Mouse (Mus musculus): ENCODE results near the gene Lrrc1. TPM values are rescaled to one million over a fixed set of nuclear protein-coding genes. Genes with fewer than 3 reads are reported as not detected.

Lrrc1 gene
- polyA plus RNA-seq, 1 experiment from 2014 or later, result 22.3 TPM

GRCm38 (mm10) chr9:77513892-77514291 is 30.8 kb downstream of the Lrrc1 start:
- no peak for TF ChIP-seq CTCF (IDR thresholded peaks at IDR 0.05; ENCODE audit: low read depth)
- H3K4me1 ChIP-seq (replicated peaks; ENCODE audit: control insufficient read depth, insufficient read depth, low read length), result peaks cover 9% of the 10 kb centered on the region; the same call in 1 of the 2 replicates
- 32% methylated on average over 3 of the region's 3 CpGs for WGBS
- no peaks in the 10 kb centered on the region for H3K9me3 ChIP-seq (ENCODE audit: control insufficient read depth)
- ATAC-seq, result no peak
- no peaks in the 10 kb centered on the region for H3K36me3 ChIP-seq (ENCODE audit: control insufficient read depth, insufficient read depth)
- H3K4me3 ChIP-seq (ENCODE audit: low read depth, low read length), result no peak overlapping the region
- H3K27ac ChIP-seq (ENCODE audit: low read depth, low read length), result no peak overlapping the region
- no peak overlapping the region for H3K9ac ChIP-seq (ENCODE audit: low read depth, low read length)
- H3K4me2 ChIP-seq (replicated peaks; ENCODE audit: low read depth), result no peak overlapping the region
- H3K27me3 ChIP-seq (replicated peaks; ENCODE audit: control insufficient read depth, insufficient read depth, low read length), result no peaks in the 10 kb centered on the region

DNA sequence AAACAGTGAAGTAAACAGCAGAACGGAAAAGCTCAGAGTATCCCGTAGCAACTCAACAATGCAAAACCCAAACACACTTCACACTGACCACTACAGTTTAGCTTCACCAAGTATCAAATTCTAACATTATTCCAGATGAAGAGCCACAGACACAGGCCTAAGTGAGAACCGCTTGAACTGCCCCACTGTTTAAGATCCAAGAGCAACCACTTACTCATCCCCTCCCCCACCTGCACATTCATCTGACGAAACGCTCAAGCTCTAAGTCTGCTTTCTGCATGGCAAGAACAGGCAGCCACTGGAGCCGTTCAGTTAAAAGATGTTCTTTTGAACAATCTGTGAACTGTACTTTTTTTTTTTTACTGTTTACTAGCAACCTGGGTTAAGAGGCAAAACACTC is 32.5 kb downstream of the Lrrc1 start:
- H3K27me3 ChIP-seq (replicated peaks; ENCODE audit: control insufficient read depth, insufficient read depth, low read length), result no peaks in the 10 kb centered on the region
- 0 out of 2 replicates have a peak, but pooled peaks cover 3% of the 10 kb centered on the region for H3K4me1 ChIP-seq (replicated peaks; ENCODE audit: control insufficient read depth, insufficient read depth, low read length)
- no peak overlapping the region for H3K4me2 ChIP-seq (replicated peaks; ENCODE audit: low read depth)
- H3K27ac ChIP-seq (ENCODE audit: low read depth, low read length), result no peak overlapping the region
- no peak for TF ChIP-seq CTCF (IDR thresholded peaks at IDR 0.05; ENCODE audit: low read depth)
- H3K9ac ChIP-seq (ENCODE audit: low read depth, low read length), result no peak overlapping the region
- ATAC-seq, result no peak
- H3K36me3 ChIP-seq (ENCODE audit: control insufficient read depth, insufficient read depth), result no peaks in the 10 kb centered on the region
- no peak overlapping the region for H3K4me3 ChIP-seq (ENCODE audit: low read depth, low read length)
- 52% methylated on average over 6 of the region's 6 CpGs for WGBS
- no peaks in the 10 kb centered on the region for H3K9me3 ChIP-seq (ENCODE audit: control insufficient read depth)

GRCm38 (mm10) chr9:77510574-77510973 is 34.1 kb downstream of the Lrrc1 start:
- no peaks in the 10 kb centered on the region for H3K36me3 ChIP-seq (ENCODE audit: control insufficient read depth, insufficient read depth)
- no peak for TF ChIP-seq CTCF (IDR thresholded peaks at IDR 0.05; ENCODE audit: low read depth)

DNA sequence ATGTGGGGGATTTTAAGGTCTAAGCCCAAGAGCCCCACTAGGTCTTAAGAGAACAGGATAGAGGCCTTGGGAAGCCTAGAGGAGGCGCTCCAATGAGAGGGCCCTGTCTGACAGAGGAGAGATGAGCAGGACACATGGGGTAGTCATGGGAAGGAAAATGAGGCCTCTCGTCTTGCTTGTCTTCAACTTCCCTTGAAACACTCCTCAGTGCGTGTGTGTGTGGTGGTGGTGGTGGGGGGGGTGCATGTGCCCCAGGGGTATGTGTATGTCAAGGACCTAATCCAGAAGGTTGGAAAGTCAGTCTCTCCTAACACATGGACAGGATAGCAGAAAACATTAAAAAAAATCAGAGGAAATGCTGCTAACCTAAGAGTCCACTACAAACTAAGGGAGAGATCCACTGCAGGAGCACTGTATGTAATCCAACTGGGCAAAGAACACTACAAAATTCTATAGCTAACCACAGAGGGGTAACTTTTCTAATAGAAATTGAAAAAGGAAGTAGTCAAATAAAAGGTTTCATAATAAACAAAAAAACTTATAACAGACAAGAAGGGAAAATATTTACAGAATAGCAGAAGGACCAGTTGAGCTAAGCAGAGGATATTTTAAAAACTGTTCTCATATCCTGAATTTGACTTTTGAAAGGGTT is 36.8 kb downstream of the Lrrc1 start:
- 89% methylated on average over 3 of the region's 3 CpGs for WGBS
- Histone ChIP-seq H3K4me1 (replicated peaks; ENCODE audit: control insufficient read depth, insufficient read depth, low read length) (no peaks in the 10 kb centered on the region), H3K9me3 (ENCODE audit: control insufficient read depth) (no peaks in the 10 kb centered on the region), H3K9ac (ENCODE audit: low read depth, low read length) (no peak overlapping the region), H3K27ac (ENCODE audit: low read depth, low read length) (no peak overlapping the region), H3K4me3 (ENCODE audit: low read depth, low read length) (no peak overlapping the region), H3K4me2 (replicated peaks; ENCODE audit: low read depth) (no peak overlapping the region), H3K36me3 (ENCODE audit: control insufficient read depth, insufficient read depth) (no peaks in the 10 kb centered on the region), H3K27me3 (replicated peaks; ENCODE audit: control insufficient read depth, insufficient read depth, low read length) (no peaks in the 10 kb centered on the region)
- TF ChIP-seq CTCF (IDR thresholded peaks at IDR 0.05; ENCODE audit: low read depth), result no peak
- ATAC-seq, result no peak

More at GRCm38 (mm10) chr9:77510574-77510973, 34.1 kb downstream of the Lrrc1 start:
- H3K4me3 ChIP-seq (ENCODE audit: low read depth, low read length), result no peak overlapping the region
- H3K4me1 ChIP-seq (replicated peaks; ENCODE audit: control insufficient read depth, insufficient read depth, low read length), result 0 out of 2 replicates have a peak, but pooled peaks cover 3% of the 10 kb centered on the region
- H3K4me2 ChIP-seq (replicated peaks; ENCODE audit: low read depth), result no peak overlapping the region
- H3K9me3 ChIP-seq (ENCODE audit: control insufficient read depth), result no peaks in the 10 kb centered on the region
- WGBS, result 48% methylated on average over 8 of the region's 8 CpGs
- no peak for ATAC-seq
- no peak overlapping the region for H3K27ac ChIP-seq (ENCODE audit: low read depth, low read length)
- no peak overlapping the region for H3K9ac ChIP-seq (ENCODE audit: low read depth, low read length)
- H3K27me3 ChIP-seq (replicated peaks; ENCODE audit: control insufficient read depth, insufficient read depth, low read length), result no peaks in the 10 kb centered on the region

DNA sequence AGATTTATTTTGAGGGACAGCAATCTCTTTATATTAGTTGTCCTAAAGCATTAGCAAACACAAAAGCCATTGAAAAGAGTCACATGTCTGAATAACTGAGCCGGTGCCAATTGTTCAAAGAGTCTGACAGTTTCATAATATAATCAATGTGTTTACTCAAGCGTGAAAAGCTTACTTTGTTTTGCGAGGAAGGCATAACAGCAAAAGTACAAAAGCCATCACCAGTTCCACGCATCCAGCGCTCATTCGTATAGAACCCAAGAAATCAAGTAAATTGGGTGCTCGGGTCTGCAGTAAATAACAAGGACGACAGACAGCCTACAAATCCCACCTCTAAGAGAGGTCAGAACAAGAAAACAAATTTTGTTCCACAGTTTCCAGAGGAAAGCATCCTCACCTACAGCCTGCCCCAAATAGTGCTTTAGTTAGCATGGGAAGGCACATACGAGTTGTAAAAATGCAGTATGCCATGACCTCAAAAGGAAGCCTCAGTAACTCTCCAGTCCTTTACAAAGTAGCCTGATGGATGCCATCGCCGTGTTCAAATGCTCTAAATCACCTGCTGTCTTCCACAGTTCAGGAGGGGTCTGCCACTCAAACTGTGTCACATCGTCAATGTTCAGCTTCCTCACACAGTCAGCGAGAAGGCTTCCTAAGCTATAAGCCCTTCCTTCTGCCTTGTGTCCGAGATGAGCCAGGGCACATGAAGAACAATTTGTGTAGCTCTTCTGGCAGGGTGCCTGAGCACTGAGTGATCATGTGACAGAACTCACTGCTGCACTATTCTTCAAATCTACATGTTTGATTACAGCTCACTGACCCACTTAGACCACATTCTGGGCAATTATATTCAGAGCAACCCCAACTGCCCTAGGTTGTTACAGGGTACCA is 41.9 kb downstream of the Lrrc1 start:
- Histone ChIP-seq H3K27me3 (replicated peaks; ENCODE audit: control insufficient read depth, insufficient read depth, low read length) (no peaks in the 10 kb centered on the region), H3K4me2 (replicated peaks; ENCODE audit: low read depth) (no peak overlapping the region), H3K27ac (ENCODE audit: low read depth, low read length) (no peak overlapping the region), H3K36me3 (ENCODE audit: control insufficient read depth, insufficient read depth) (no peaks in the 10 kb centered on the region), H3K4me3 (ENCODE audit: low read depth, low read length) (no peak overlapping the region), H3K9ac (ENCODE audit: low read depth, low read length) (no peak overlapping the region), H3K4me1 (replicated peaks; ENCODE audit: control insufficient read depth, insufficient read depth, low read length) (0 out of 2 replicates have a peak, but pooled peaks cover 3% of the 10 kb centered on the region), H3K9me3 (ENCODE audit: control insufficient read depth) (no peaks in the 10 kb centered on the region)
- ATAC-seq, result no peak
- no peak for TF ChIP-seq CTCF (IDR thresholded peaks at IDR 0.05; ENCODE audit: low read depth)
- 63% methylated on average over 14 of the region's 14 CpGs for WGBS

DNA sequence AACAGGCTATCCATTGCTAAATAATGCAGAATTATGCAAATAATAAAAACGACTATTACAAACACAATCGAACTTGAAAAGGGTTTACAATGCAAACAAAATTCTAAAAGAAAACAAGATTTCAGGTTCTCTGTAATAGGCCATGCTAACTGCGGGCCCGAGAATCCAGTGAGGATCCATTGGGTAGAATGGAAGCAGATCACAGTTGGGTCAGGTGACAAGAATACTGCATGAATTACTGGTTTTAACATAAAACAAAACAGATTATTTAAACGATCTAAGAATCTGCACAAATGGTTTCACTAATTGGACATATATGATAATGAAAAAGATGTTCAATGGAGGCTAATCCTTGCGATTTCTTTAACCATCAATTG is 42.5 kb downstream of the Lrrc1 start:
- no peak for TF ChIP-seq CTCF (IDR thresholded peaks at IDR 0.05; ENCODE audit: low read depth)
- no peaks in the 10 kb centered on the region for H3K36me3 ChIP-seq (ENCODE audit: control insufficient read depth, insufficient read depth)
- no peaks in the 10 kb centered on the region for H3K9me3 ChIP-seq (ENCODE audit: control insufficient read depth)
- no peaks in the 10 kb centered on the region for H3K27me3 ChIP-seq (replicated peaks; ENCODE audit: control insufficient read depth, insufficient read depth, low read length)
- ATAC-seq, result no peak
- H3K4me1 ChIP-seq (replicated peaks; ENCODE audit: control insufficient read depth, insufficient read depth, low read length), result 0 out of 2 replicates have a peak, but pooled peaks cover 3% of the 10 kb centered on the region
- no peak overlapping the region for H3K9ac ChIP-seq (ENCODE audit: low read depth, low read length)
- WGBS, result 82% methylated on average over 6 of the region's 6 CpGs
- no peak overlapping the region for H3K4me3 ChIP-seq (ENCODE audit: low read depth, low read length)
- no peak overlapping the region for H3K27ac ChIP-seq (ENCODE audit: low read depth, low read length)
- no peak overlapping the region for H3K4me2 ChIP-seq (replicated peaks; ENCODE audit: low read depth)
